Mouse (Mus musculus): ENCODE measurements at regions not wholly inside any gene's neighbourhood (a gene's known extent, or its start where the extent isn't known, plus 50 kb on each side); places are given as distances from the start of the nearest gene placed in this dataset.

GRCm38 (mm10) chr9:116361092-116361491 lies 185.9 kb upstream of the Tgfbr2 start:
- TF ChIP-seq CTCF (IDR thresholded peaks at IDR 0.05; ENCODE audit: borderline replicate concordance, insufficient read depth, low read depth, low read length): no peak
- no peak for TF ChIP-seq POLR2A (IDR thresholded peaks at IDR 0.05; ENCODE audit: borderline replicate concordance, insufficient read depth, low read length)
